Mouse (Mus musculus) ovary, adult 18-20 months (tissue): ENCODE measurements at regions not wholly inside any gene's neighbourhood (a gene's known extent, or its start where the extent isn't known, plus 50 kb on each side); places are given as distances from the start of the nearest gene placed in this dataset.

Source experiments
- DNase-seq: peaks from one replicate; pipeline ENCODE4 v3.0.0; 2022; ENCODE audit warnings: low spot score, mixed read lengths

DNA sequence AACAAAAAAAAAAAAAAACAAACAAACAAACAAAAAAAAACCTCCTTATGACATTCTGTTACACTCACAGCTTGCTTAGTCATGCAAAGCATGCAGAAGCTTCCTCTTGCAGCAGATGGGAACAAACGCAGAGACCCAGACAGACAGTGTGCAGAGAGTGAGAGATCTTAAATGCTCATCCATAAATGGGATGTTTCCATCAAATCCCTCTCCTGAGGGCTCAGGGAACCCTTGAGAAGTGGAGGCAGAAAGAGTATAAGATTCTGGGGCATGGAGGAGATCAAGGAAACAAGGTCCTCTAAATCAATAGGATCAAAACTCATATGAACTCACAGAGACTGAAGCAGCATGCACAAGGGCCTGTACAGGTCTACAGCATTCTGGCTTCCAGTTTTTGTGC, 52.5 kb downstream of the Adm start:
- DNase-seq, result no peak

DNA sequence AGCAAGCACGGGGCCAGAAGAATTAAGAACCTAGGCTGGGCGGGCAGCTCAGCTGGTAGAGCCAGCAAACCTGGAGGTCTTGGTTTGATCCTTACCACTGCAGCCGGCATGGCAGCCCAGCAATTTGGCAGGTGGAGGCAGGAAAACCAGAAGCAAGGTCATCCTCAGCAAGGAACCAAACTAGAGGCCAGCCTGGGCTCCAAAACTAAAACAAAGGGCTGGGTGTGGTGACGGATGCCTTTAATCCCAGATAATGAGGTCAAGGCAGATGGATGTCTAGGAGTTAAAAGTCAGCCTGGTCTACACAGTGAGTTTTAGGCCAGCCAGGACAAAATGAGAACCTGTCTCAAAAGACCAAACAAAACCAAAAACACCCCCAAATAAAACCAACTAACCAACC, 55.5 kb downstream of the Adm start:
- DNase-seq, result no peak

DNA sequence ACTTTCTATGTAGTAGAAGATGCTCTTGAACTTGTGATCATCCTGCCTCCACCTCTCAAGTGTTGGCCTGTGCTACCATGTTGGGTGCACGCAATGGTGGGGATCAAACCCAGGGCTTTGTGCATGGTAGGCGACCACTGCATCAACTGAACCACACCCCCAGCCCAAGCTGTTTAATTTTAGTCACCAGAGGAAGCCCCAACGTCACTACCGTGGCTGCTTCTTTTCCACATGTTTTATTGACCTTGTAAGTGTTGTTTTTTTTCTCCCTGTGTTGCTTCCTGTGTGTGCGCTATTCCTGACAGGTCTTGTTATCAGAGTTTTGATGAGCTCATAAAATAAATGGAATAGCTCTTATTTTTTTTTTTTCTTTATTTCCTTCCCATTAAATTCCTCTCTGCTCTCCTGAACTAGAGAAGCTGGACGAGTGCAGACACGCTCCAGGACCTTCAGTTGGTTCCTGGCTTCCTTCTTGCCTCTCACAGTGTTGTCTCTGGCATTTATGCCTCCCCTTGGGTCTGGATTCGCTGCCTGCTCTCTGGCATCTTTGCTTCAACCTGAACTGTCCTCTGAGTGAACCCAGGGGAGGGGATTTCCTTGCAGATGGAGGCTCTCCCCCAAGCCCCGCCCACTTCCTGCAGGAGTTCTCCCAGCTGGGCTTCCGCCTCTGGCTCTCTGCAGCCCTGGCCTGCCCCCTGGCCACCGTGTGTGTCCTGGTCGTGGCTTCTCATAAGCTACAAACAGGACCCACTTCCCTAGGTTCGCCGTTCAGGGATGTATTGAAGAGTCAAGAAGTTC, 61.6 kb downstream of the Adm start:
- peak; percentile 56 for DNase-seq

DNA sequence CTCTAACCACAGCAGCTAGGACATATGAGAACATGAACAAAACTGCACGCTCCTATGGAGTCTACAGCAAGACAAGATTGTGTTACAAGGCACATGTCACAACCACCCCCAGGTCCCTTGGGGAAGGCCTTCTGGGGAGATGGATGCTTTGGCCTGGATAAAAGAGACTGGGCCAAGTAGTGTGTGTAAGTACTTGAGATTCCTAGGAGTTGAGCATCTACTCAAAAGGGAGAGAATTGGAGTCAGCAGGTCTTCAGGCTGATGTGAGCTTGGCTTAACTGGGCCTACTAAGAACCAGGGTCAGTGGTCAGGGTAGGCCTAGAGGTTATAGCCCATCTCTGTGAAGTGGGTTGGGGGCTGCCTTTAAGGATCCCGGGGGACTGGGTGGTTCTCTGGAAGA, 62.8 kb downstream of the Adm start:
- no peak for DNase-seq

DNA sequence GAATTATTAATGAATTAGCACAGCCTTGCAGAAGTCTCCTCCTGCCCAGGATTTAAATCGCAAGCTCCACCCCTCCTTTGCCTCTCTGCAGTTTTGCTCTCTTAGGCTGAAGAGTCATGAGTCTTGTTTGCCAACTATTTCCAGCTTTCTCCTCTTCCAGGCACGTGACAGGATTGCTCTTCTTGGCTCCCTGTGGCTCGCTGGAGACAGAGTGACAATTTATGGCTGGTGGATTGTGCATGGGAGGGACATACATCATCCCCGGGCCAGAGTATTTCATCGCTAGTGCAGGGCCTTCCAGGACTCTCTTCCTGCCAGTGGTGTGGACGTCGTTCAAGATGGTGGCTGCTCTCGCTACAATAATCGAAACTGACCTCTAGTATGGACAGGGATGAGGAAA, 63.4 kb downstream of the Adm start:
- no peak for DNase-seq

DNA sequence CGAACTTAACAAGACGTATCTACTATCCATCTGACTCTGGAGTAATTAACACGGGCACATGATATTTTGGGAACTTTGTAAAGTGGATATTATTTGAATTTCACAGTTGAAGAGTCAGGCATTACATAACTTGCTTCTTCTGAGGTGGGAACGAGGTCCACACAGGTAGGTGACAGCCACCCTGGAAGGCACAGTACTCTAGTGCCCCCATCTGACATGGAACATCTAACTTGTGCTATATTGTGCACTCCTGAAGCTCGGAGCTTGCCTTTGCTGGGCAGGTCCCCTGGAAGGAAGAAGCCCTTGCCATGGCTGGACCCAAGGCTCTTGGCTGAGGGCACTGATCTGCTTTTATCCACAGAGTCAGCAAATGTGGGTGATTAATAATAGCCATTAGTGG, 66.8 kb downstream of the Adm start:
- DNase-seq, result no peak

DNA sequence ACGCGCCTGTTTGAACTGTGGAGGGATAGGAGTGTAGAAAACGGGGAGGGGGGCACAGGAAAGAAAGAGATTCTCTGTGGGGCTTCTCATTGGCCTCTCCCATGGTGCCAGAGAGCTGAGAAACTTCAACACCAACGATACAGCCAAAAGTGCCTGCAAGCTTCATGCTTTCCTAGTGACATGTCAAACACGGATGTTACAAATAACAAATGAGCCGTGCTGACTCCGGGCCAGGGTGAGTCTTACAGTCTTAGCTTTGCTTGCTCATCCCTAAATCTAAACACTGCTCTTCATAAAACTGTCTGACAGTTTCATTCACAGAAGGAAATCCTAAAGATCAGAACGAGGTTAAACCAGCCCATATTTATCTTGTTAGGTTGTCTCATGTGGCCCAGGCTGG, 68.3 kb downstream of the Adm start:
- no peak for DNase-seq

DNA sequence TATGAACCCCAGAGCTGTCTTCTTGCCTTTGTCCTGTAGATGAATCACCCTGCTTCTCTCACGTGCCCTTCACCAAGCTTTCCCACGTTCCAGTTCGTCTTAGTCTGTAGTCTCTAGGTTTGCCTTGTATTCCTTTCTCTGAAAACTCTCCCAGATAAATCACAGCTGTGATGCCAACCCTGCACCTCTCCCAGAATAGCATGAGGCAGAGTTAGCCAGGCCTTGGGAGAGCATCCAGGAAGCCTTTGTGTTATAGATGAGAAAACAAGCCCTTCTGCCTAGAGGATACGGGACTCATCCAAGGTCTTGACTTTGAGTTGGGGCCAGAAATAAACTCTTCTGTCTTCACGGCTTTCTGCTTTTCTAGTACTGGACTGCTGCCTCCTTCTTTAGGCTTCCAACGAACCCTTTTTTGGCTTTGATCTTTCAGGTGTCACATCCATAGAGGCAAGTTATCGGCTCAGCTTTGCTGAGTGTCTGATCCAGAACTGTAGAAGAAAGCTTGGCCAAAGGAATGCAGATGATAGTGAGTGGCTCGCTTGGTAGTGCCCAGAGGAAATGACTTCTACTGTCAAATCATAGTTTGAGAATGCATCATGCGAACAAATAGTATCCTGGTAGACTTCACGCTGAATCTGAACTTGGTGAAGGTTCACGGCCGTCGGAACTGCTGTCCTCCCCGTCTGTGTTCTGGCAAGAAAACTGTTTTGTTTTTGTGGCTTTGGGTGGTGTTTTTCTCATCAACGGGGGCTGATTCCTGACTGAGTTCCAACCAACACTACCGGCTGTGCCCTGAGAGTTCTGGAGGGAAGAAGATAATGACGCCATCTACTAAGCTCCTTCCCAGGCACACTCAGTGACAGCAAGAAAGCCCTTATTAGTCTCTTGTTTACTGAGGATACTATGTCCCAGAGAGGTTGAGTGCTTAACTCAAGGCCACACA, 69.5 kb upstream of the Ampd3 start:
- peak; percentile 79 for DNase-seq

DNA sequence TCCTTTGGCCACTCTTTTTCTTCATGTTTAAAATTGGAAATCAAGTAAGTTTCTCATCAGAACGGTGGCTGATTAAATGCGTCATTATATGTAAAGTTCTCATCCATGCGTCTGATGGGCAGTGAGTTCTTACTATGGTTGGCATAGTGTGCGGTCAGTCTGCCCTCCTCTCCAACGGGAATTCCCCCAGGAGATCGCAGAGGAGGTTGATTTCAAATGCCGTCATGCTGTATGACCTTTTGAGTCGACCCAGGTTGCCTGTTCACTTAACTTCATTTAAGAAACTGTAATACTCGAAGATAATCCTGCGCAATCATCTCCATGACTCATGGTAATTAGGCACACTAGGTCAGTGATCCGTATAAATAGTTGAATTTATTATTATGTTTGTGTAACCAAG, 68.4 kb upstream of the Ampd3 start:
- DNase-seq, result no peak

DNA sequence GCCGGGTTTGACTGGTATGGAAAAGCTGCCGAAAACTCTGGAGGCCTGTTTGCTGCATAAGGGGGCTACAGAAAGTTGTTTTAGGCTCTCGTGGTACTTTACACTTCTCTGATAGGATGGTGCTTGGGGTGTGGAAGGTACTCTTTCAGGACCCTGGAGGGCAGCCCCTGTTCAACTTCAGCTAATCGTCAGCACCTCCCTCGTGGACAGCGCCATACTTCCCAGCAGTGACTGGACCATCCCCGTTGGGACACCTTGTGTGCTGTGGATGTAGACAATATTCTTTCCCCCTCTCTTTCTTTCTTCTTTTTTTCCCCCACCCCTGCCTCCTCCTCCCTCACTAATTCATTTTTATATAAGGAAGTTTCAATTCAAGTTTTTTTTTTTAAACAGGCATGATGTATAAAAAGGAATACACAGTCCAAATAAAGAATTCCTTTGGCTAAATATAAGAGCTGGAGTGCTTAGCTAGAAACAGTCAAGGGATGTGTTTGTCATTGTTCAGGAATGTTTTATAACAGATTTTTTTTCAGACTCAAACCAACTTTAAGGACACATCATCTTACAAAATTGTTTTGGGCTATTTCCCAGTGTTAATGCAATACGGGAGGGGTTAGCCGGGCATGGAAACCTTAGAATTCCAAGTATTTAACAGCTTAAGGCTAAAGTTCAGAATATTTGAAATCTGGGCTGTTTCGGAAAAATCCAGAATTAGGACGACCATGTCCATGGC, 66.2 kb upstream of the Ampd3 start:
- DNase-seq, result no peak

DNA sequence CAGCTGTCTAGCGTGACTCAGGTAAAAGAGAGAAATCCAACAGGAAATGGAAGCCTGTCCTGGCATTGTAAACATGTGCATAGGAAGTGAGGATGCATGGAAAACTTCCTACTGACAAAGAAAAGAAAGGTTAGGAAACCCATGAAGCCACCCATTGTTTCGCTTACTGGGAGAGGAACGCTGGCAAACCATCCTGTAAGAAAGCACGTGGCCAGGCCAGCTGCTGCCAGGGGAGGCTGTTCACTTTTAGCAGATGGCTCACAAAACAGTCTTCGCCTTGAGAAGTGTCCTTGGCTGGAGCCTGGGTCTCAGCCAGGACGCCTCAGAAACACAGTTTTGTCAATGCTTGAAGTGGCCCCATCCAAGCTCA, 65.6 kb upstream of the Ampd3 start:
- peak; percentile 41 for DNase-seq

DNA sequence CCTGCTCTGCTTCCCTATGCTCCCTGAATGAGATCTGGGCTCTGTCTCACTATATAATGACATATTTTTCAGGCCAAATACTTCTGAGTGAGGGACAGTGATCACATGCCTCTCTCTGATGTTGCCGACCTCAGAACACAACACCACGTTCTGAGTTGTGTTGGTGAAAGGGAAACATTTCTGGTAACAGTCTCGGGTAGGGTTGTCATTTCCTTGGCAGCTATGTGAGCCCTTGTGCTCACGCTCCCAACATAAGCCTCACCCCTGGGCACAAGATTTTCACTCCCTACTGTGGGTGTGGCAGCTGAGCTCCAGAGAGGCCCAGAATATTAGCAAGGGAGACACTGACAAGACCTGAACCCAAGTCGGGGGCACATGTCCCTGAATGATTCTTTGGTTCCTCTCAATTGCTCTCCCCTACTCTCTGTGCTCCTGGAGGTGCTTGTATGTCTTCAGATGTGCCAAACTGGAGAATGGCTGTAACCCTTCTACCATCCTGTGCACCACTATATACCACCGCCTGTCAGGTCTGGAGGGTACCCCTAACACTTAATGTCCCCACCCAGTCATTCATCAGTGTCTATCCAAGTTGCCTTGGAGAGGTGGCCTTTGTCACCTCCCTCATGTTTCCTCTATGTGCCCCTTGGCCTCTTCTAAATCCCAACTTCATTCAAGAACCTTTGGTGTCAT, 62.5 kb upstream of the Ampd3 start:
- no peak for DNase-seq

DNA sequence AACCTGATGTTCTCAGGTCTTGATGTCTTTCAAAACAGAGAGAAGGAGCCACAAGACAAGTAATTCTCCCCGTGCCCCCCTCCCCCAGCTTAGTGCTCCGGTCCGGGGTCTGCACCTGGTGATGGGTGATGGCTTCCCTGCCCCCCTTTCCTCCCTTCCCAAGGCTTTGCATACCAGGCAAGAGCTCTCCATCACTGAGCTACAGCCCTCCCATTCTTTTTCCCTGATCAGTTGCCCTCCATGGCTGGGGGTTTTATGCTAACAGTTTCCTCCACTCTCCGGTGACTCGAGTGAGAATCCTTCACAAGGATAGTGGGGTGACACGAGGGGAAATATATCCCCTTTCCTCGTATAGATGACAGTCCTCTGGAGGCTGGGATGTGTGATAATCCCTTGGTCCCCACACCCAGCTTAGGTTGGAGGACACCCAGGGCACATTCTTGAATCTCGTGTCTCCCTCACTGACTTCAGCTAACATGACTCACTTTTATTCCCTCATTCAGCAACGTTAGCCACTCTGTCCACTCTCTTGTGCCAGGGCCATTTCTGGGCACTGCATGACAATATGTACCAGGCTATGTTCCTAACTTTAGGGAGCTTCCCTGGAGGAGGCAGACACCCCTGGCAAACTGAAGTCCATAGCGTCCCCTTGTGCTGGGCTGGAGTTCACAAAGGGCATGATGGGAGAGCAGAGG, 61.9 kb upstream of the Ampd3 start:
- no peak for DNase-seq

DNA sequence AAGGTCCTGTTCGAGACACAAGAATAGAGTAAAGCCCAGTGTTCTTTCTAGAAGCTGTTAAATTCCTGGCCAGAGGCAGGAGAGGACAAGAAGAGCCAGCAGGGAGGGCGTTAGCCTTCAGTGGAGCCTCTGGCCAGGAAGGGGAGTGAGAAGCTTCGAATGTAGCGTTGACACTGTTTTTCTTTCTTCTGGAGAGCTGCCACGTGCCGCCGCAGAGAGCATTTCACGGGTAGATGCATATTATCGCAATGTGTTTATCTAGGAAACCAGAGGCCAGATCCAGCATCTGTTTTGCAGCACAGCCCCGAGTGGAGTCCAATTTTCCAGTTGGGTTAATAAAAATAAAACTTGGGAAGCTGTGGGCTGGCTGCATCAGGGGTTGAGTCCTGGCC, 61.3 kb upstream of the Ampd3 start:
- peak; percentile 55 for DNase-seq

DNA sequence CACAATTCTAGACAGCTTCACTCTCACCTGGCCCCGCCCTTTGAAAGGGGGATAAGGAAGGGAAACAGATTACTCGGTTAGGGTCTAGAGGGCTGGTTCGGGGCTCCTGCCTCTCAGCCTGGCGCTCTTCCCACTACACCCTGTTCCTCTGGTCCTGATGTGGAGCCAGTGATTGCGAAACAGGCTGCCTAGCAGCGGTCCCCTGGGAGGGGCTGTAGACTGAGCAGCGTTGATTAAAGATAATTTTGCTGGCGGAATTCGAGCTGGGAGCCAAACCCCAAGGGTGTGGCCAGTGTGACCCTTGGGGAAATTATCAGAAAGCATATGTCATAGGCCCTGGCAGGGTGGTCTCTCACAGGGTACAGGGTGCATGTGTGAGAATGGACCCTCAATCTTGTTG, 59.9 kb upstream of the Ampd3 start:
- peak; percentile 57 for DNase-seq

DNA sequence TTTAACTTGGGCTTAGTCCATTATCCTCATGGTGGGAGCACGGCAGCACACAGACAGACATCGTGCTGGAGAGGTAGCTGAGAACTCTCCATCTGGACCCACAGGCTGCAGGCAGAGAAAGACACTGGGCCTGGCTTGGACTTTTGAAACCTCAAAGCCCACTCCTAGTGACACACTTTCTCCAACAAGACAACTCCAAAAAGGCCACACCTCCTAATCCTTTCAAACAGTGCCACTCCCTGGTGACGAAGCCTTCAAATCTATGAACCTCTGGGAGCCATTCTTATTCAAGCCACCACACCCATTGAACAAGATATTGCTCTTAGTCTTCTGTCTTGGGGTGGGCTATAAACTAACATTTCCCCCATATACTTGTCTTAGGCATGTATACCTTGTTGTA, 59.2 kb upstream of the Ampd3 start:
- DNase-seq, result no peak

DNA sequence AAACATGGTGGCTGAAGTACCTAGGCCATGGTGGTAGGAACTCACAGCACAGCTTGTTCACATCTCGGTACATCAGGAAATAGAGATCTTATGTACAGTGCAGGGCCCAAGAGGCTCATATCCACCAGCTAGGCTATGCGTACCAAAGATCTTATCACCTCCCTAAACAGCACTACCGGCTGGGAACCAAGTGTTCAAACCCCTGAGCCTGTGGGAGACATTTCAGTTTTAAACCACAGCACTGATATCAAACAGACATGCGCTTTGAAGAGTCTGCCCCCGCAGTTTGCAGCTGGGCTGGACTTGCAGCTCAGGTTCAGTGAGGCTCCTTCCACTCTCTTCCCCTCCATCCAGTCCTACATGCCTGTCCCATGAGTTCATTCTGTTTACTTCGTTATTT, 58.4 kb upstream of the Ampd3 start:
- no peak for DNase-seq

DNA sequence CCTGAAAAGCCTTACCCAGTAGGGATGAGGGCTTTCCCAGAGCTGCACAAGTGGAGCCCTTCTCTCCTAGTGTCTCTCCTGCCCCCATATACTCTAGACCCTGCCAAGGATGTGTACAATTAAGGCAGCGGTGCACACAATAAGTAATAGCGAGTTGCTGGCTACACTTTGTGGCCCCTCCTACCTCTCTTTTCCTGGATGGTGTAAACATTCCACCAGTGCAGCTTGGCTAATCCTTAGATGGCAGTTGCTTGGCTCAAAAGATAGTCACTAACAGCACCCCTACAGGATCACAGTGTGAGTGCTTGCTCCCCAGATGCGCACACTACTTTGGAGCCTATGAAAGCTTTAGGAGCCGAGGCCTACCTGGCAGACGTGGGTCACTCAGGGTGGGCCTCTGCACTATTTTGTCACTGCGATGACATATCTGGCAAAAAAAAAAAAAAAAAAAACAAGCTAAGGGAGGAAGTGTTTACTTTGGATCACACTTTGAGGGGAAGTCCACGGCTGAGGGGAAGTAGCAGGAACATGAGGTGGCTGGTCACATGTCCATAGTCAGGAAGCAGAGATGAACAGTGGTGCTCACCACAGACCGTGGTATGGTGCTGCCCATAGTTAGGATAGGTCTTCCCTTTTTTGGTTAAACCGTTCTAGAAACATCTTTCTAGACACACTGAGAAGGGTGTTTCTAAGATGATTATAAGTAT, 57.6 kb upstream of the Ampd3 start:
- no peak for DNase-seq

DNA sequence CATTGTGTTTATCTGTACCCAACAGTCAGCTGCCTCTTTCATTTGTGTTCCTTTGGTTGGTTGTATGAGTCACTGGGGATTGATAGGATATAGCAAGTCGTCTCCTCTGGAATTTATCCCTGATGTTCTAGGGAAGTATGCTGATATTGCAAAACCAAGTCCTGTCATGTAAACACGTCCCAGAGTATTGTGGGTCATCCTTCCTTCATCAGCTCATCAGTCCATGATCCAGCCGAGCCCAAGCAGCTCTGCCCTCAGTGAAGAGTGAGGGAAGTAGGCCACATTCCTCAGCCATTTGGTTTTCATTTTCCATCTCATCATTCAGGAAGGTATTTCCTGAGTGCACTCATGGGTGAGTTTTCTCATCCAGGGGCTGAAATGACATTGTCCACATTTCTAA, 54.3 kb upstream of the Ampd3 start:
- no peak for DNase-seq

DNA sequence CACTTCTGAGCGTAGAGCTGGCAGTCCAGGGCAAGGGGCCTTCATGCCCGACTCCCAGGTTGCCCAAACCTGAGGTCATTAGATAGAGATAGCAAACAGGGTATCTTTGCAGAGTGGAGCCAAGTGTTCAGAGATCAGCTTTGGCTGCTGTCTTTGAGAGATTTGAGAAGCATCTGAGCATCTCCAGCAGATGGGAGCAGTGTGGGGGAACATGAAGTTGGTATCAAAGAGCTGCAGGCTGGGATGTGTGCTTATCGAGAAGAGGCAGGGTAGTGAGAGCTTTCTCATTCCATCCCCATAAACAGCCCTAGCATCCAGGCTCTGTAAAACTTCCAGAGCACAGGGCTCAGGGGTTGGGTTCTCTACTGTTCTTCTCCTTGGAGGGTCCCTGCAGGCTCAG, 52.9 kb upstream of the Ampd3 start:
- DNase-seq, result no peak

DNA sequence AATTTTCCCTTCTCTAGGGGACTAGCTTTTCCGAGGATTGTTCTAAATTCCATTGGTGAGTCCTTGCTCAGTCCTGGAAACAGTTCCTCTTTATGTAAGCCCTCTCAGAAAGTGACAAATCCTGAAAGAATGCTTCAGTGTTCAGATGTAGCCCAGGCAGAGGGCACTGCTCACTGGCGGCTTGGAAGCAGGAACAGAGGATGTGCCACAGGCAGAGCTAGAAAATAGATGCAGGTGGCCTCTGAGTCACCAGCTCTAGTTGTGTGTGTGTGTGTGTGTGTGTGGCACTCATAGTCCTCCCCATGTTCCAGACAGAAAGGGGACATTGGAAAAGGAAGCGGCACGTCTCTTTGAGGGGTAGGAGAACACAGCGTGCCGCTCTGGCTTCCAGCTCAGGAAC, 52.5 kb upstream of the Ampd3 start:
- no peak for DNase-seq
